Mouse (Mus musculus) megakaryocyte, embryonic 14.5 days (primary cell): ENCODE results near the gene 1700010B08Rik. TPM values are rescaled to one million over a fixed set of nuclear protein-coding genes. Genes with fewer than 3 reads are reported as not detected.
"Not testable (repeated sequence)": the region's sequence is repeated elsewhere in the genome, so short reads cannot be mapped to it uniquely, and the experiment has no call there.

ENCODE experiments used
- H3K27me3 ChIP-seq: replicated peaks from 2 replicates; pipeline ENCODE3; 2012; ENCODE audit warnings: inconsistent platforms
- H3K36me3 ChIP-seq: replicated peaks from 2 replicates; pipeline ENCODE3; 2012; ENCODE audit warnings: low read length, inconsistent platforms, mixed read lengths
- H3K4me1 ChIP-seq: 2 replicates; pipeline ENCODE4 v1.6.1; 2012; ENCODE audit warnings: inconsistent platforms
- H3K4me3 ChIP-seq: replicated peaks from 2 replicates; pipeline ENCODE3; 2012; ENCODE audit warnings: moderate library complexity, mild to moderate bottlenecking, inconsistent platforms
- H3K9me3 ChIP-seq: 2 replicates; pipeline ENCODE4 v1.6.1; 2012; ENCODE audit warnings: inconsistent platforms
- FLI1 ChIP-seq: IDR thresholded peaks from 2 replicates; pipeline ENCODE4 v1.6.1; 2012; ENCODE audit warnings: low read length, inconsistent platforms, mixed read lengths
- GATA1 ChIP-seq: IDR thresholded peaks from 3 replicates; pipeline ENCODE4 v1.6.1; 2012; ENCODE audit warnings: mixed read lengths, low read length, inconsistent platforms, borderline replicate concordance
- polyA plus RNA-seq: library from polyadenylated mRNA; stranded (reverse); fragments of >175 nt; gene quantifications from 2 replicates; pipeline ENCODE4 v1.2.3, GENCODE M21; 2012; ENCODE audit warnings: low replicate concordance; ENCODE audit not compliant: insufficient read depth

The 1700010B08Rik gene
- polyA plus RNA-seq, 1 experiment = not detected

DNA sequence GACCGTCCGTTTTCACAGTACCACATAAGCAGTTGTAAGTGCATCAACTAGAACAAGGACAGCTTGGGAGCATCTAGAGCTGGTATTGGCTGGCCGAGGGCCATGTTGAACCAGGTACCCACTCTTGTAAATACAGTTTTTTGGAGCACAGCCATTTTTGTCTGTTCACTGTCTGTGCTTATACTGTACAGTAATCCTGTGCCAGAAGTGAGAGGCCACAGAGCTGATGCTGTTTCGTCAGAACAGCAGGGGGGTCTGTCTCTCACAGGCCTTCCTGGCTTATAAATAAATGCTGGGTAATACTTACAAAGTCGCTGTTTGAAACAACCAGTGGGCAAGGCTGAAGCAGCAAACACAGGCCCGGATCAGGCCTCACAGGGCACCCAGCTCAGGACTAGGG, 27.5 kb upstream of the 1700010B08Rik start:
- TF ChIP-seq GATA1 = no peak
- TF ChIP-seq FLI1 = no peak
- Histone ChIP-seq H3K27me3 (no peaks in the 10 kb centered on the region), H3K4me1 (peaks cover 36% of the 10 kb centered on the region), H3K36me3 (peaks cover 98% of the 10 kb centered on the region), H3K4me3 (no peak overlapping the region), H3K9me3 (no peaks in the 10 kb centered on the region)

DNA sequence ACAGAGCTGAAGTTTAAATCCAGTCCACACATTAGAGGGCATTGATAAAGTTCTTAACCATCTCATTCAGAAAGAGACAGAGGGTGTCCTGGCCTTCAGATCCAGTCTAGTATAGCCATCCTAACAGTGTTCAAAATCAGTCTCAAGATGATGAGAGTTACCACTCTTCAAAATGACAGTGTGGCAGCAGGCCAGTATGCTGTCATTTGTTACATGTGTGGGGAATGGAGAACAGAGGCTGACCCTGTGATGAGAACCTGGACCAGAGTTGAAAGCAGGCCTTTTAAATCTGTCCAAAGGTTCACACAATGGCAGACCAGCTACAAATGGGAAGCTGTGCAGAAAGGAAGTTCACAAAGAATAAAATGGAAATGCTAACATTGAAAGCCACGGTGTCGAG, 26.5 kb upstream of the 1700010B08Rik start:
- Histone ChIP-seq H3K4me3 (no peak overlapping the region), H3K4me1 (peaks cover 29% of the 10 kb centered on the region), H3K27me3 (no peaks in the 10 kb centered on the region), H3K9me3 (no peaks in the 10 kb centered on the region), H3K36me3 (peaks cover 98% of the 10 kb centered on the region)
- TF ChIP-seq GATA1 (no peak), FLI1 (no peak)

DNA sequence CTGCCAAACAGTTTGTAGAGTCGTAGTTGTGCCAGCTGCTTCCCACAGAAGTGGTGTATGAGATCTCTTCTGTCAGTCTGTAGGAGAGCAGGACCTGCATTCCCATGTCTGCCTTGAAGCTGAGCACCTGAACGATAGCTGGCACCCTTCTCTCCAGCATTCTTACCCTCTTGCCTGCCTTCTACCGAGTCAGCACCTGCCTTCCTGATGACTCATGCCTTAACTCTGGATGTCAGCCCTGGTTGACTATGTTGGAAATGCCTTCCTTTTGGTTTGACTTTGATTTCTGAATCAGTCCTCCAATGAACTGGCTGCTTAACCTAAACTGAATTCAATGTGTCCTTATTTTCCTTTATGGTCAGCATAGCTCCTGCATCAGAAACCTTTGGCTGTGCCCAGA, 20.4 kb upstream of the 1700010B08Rik start:
- Histone ChIP-seq H3K27me3 (no peaks in the 10 kb centered on the region), H3K9me3 (no peaks in the 10 kb centered on the region), H3K4me3 (no peak overlapping the region), H3K4me1 (peaks cover 29% of the 10 kb centered on the region), H3K36me3 (peaks cover 96% of the 10 kb centered on the region)
- TF ChIP-seq GATA1 (no peak), FLI1 (no peak)

DNA sequence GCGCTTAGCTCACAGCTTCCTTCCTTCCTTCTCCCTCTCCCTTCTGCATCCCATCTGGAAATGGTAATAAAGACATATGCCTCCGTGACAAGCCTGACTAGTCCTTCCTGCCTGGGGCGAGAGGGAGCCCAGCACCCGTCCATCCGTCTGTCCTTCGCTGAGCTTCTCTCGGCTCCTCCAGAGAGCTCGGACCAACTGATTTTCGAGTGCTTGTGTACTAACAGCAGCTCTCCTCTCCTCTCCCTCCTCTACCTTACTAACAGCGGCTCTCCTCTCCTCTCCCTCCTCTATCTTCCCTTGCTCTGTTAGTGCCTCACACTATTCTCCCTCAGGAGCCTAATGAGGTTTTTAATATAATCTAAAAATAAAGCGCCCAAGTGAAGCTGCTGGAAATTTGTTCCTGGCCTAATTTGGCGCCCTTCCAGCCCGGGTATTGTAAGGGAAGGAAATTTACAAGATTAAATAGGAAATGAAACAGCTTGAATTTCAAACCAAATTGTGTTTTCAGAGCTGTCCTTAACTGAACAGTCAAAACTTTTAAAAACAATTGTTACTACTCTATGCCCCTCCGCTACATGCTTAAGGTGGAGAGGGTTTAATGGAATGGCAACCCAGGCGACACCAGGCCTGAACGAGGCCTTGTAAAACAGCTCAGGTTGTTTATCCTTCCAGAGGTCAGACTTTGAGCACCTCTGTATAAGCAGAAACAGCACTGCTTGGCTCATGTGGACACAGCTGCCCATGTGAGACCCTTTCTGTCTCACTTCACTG, 16.9 kb upstream of the 1700010B08Rik start:
- Histone ChIP-seq H3K36me3 (peaks cover 96% of the 10 kb centered on the region), H3K4me1 (peaks cover 23% of the 10 kb centered on the region), H3K9me3 (no peaks in the 10 kb centered on the region), H3K27me3 (no peaks in the 10 kb centered on the region), H3K4me3 (no peak overlapping the region)
- TF ChIP-seq FLI1 = no peak
- no peak for TF ChIP-seq GATA1

DNA sequence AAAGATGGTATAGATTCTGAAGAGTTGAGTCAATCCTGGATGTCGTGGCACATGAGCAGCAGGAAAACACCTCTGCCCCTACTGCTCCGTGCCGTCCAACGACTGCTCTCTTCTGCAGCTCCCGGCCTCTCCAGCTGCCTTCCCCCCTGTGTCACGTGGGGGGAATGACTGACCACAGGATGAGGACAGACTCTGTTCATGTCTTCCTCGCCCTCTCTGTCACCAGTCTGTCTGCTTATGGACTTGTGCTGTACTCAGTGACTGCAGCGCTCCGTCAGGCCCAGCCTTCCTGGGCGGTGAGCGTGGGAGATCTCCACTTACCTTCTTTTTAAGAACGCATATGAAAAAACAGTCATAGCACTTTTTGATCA, 16.4 kb upstream of the 1700010B08Rik start:
- peaks cover 94% of the 10 kb centered on the region for H3K36me3 ChIP-seq
- peaks cover 23% of the 10 kb centered on the region for H3K4me1 ChIP-seq
- H3K4me3 ChIP-seq = peak overlapping the region; percentile 18
- TF ChIP-seq FLI1 (no peak), GATA1 (no peak)
- H3K9me3 ChIP-seq = no peaks in the 10 kb centered on the region
- H3K27me3 ChIP-seq = no peaks in the 10 kb centered on the region

DNA sequence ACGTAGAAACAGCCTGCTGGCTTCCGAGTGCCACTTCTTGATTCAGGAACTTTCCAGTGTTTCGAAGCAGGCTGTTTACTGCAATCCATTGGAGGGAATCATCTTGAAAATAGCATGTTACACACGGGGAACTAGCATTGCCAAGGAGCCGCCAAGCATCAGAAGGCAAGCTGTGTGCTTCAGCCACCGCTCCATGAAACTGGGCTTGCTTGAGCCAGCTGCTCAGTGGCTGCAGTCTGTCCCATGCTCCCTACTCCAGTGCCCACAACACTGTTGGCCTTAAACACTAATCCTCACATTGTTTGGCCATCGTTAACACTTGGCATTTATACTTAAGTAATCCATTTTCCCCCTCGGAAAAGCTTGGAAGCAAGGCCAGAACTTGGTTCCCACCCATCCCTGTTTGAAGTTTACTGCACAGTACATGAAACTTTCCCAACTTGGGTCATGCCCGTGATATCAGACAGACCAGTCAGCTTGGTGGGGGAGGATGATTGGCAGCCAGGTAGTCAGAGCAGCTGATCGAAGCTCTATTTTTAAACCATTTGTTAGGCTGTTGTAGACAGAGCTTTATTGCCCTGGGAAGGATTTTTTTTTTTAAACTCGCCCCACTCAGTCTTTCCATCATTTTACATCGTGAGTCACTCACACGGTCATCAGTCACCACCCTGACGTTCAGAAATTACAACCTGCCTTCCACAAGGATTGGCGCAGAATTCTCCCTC, 13.2 kb upstream of the 1700010B08Rik start:
- Histone ChIP-seq H3K9me3 (no peaks in the 10 kb centered on the region), H3K36me3 (peaks cover 84% of the 10 kb centered on the region), H3K4me1 (peaks cover 15% of the 10 kb centered on the region), H3K4me3 (no peak overlapping the region), H3K27me3 (peaks cover 1% of the 10 kb centered on the region)
- no peak for TF ChIP-seq FLI1
- TF ChIP-seq GATA1 = no peak

DNA sequence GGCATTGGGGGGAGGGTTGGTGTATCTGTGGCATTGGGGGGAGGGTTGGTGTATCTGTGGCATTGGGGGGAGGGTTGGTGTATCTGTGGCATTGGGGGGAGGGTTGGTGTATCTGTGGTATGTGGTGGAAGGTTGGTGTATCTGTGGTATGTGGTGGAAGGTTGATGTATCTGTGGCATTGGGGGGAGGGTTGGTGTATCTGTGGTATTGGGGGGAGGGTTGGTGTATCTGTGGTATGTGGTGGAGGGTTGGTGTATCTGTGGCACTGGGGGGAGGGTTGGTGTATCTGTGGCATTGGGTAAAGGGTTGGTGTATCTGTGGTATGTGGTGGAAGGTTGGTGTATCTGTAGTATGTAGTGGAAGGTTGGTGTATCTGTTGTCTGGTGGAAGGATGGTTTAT, 11.6 kb upstream of the 1700010B08Rik start:
- not testable (repeated sequence) for H3K4me3 ChIP-seq, H3K27me3 ChIP-seq, H3K9me3 ChIP-seq
- H3K4me1 ChIP-seq = peaks cover 17% of the 10 kb centered on the region
- peaks cover 67% of the 10 kb centered on the region for H3K36me3 ChIP-seq

DNA sequence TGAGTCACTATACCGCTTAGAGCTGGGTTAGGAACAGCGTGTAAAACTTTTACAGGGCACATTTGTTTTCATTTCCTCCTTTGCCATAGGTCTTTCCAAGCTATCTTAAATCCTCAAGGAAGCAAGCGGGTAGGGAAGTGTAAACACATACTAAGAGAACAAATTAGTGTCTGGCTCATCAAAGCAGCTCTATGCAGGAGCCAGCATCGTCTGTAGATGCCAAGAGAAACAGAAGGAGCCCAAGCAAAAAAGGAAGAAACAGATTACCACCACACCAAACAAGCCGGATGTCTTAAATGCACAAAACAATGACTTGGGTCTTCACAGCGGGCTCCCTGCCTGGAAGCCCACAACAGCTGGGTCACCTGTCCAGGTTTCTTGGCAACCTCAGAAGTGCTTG, 9.0 kb upstream of the 1700010B08Rik start:
- Histone ChIP-seq H3K4me1 (peaks cover 21% of the 10 kb centered on the region), H3K36me3 (peaks cover 41% of the 10 kb centered on the region), H3K9me3 (no peaks in the 10 kb centered on the region), H3K27me3 (peaks cover 17% of the 10 kb centered on the region), H3K4me3 (no peak overlapping the region)
- TF ChIP-seq GATA1 = no peak
- TF ChIP-seq FLI1 = no peak

DNA sequence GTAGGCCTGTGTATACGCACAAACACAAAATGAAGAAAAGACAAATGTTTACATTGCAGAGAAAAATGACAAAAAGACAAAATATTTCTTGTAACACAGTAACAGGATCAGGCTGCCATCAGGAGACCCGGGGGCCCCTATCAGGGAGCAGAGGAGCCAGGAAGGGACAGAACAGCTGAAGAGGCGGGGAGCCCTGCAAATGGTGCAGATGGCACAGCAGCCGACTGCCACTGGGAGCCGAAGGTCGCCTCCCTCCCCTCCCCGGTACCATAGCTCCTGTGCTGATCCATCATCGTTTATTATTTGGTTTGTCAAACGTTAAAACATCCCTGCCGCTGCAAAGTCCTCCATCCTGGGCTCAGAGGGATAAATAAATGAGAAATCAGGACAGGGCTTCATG, 6.6 kb upstream of the 1700010B08Rik start:
- TF ChIP-seq GATA1 = no peak
- TF ChIP-seq FLI1 = no peak
- Histone ChIP-seq H3K4me3 (no peak overlapping the region), H3K27me3 (peaks cover 30% of the 10 kb centered on the region), H3K4me1 (peaks cover 21% of the 10 kb centered on the region), H3K9me3 (peaks cover 9% of the 10 kb centered on the region), H3K36me3 (peaks cover 19% of the 10 kb centered on the region)

DNA sequence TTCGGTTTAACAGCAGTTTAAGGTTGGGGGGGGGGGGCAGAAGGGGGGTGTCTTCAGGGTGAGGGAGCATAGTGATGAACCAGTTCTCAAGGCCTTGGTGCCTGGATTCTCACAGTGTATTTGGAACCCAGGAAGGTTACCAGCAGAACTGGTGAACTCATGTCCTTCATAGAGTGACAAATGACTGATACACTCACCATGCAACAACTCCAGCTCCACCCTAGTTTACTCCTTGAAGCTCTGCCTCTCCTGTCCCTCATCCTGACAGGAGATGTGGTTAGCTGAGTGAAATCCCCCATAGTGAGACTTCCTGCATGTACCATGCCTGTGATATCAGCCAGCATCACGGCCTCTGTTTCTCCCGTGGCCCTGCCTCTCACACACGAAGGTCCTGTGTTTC, 6.0 kb upstream of the 1700010B08Rik start:
- no peak overlapping the region for H3K4me3 ChIP-seq
- peaks cover 13% of the 10 kb centered on the region for H3K36me3 ChIP-seq
- TF ChIP-seq FLI1 = no peak
- TF ChIP-seq GATA1 = no peak
- peaks cover 21% of the 10 kb centered on the region for H3K4me1 ChIP-seq
- H3K27me3 ChIP-seq = peaks cover 32% of the 10 kb centered on the region
- H3K9me3 ChIP-seq = peaks cover 14% of the 10 kb centered on the region
